ENCODE assay signal across 10 mouse cellular contexts in the genomic region with DNA sequence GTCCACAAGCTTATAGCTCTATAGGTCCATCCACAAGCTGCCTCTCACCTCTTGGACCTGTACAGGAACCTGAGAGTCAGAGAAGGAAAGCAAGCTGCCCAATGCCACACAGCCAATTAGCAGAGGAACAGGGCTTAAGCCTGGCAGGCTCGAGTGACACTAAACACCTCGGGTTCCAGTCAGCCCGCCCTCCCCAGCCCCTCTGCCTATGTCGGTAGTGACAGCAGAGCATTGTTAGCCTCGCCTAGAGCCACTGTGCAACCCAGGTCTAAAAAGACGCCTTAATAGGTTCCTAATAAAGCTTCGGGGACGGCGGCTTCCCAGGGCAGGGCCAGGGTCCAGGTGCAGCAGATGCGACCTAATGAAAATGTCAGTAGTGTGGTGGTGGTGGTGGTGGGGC.
A peak's percentile ranks its signal among the peaks of the same experiment; 100 is the strongest.
DNase-seq lines count a peak whose midpoint lies in the region; ATAC-seq and TF ChIP-seq lines count a peak whose summit lies in the region.
"Had no signal": no experiment of that assay in that cellular context is flagged by ENCODE, and none has a peak within 500 bp of the region (broad histone marks: within the 10 kb centered on the region; RNA-seq: fewer than 3 reads in every experiment).

No protein-coding gene starts in this region.

- H3K9me3 ChIP-seq in lung, embryonic 14.5 days (ENCODE audit: low read depth, low read length), result no peaks in the 10 kb centered on the region
- no peaks in the 10 kb centered on the region for H3K9me3 ChIP-seq in forebrain, postnatal 0 days (ENCODE audit: low read length)
- no peaks in the 10 kb centered on the region for H3K9me3 ChIP-seq in limb, embryonic 13.5 days
- H3K9me3 ChIP-seq: embryonic facial prominence, embryonic 15.5 days had no signal

- no peak overlapping the region for H3K4me3 ChIP-seq in lung, embryonic 14.5 days (ENCODE audit: low read depth, low read length)
- no peak overlapping the region for H3K4me3 ChIP-seq in forebrain, postnatal 0 days (ENCODE audit: low read depth, low read length)
- H3K4me3 ChIP-seq in limb, embryonic 13.5 days, result no peak overlapping the region
- no peak overlapping the region for H3K4me3 ChIP-seq in left cerebral cortex, adult 2 months
- H3K4me3 ChIP-seq: embryonic facial prominence, embryonic 15.5 days had no signal

- H3K36me3 ChIP-seq in lung, embryonic 14.5 days (ENCODE audit: insufficient read depth), result no peaks in the 10 kb centered on the region
- H3K36me3 ChIP-seq in forebrain, postnatal 0 days (ENCODE audit: insufficient read depth), result no peaks in the 10 kb centered on the region
- no peaks in the 10 kb centered on the region for H3K36me3 ChIP-seq in limb, embryonic 13.5 days
- H3K36me3 ChIP-seq: embryonic facial prominence, embryonic 15.5 days had no signal

- H3K27ac ChIP-seq in lung, embryonic 14.5 days (ENCODE audit: low read depth), result peak overlapping the region; percentile 100; the same call in 1 of the 2 replicates
- no peak overlapping the region; the same call in 1 of the 2 replicates for H3K27ac ChIP-seq in forebrain, postnatal 0 days (ENCODE audit: low read depth, low read length)
- H3K27ac ChIP-seq in limb, embryonic 13.5 days, result 0 out of 2 replicates have a peak overlapping the region, but pooled peaks have one; percentile 98
- no peak overlapping the region for H3K27ac ChIP-seq in left cerebral cortex, adult 2 months

- 54% methylated on average over 10 of the region's 10 CpGs for WGBS in lung, embryonic 14.5 days
- WGBS in forebrain, postnatal 0 days, result 23% methylated on average over 10 of the region's 10 CpGs
- 19% methylated on average over 10 of the region's 10 CpGs for WGBS in limb, embryonic 13.5 days

- no peak for TF ChIP-seq CTCF in lung, embryonic 14.5 days (IDR thresholded peaks at IDR 0.05; ENCODE audit: low read depth)
- TF ChIP-seq CTCF in forebrain, postnatal 0 days (IDR thresholded peaks at IDR 0.05; ENCODE audit: low read depth), result no peak
- TF ChIP-seq CTCF in left cerebral cortex, adult 2 months (IDR thresholded peaks at IDR 0.05), result no peak

- no peak for ATAC-seq in lung, embryonic 14.5 days (ENCODE audit: insufficient read depth)
- ATAC-seq in forebrain, postnatal 0 days, result no peak
- ATAC-seq in limb, embryonic 13.5 days (ENCODE audit: low FRiP score, low read depth), result no peak
- no peak for ATAC-seq in monocyte, adult 5-6 weeks (replicated peaks; ENCODE audit: insufficient number of reproducible peaks, low FRiP score, low TSS enrichment, poor library complexity, severe bottlenecking)
- no peak for ATAC-seq in granulocyte monocyte progenitor cell, adult 5-6 weeks (replicated peaks; ENCODE audit: poor library complexity, severe bottlenecking)
- ATAC-seq: liver, postnatal 0 days had no signal

- intact Hi-C loops in left cerebral cortex, adult 2 months (cut with DNase I), result loop anchor here (5.0 kb wide), 1 partner anchor 131 kb away; no protein-coding TSS in a partner anchor

- H3K4me2 ChIP-seq in lung, embryonic 14.5 days, result no peak overlapping the region
- no peak overlapping the region for H3K4me2 ChIP-seq in forebrain, postnatal 0 days (ENCODE audit: low read depth)
- no peak overlapping the region for H3K4me2 ChIP-seq in limb, embryonic 13.5 days (replicated peaks)
- H3K4me2 ChIP-seq: embryonic facial prominence, embryonic 15.5 days had no signal

- peaks cover 45% of the 10 kb centered on the region for H3K4me1 ChIP-seq in lung, embryonic 14.5 days (ENCODE audit: insufficient read depth)
- H3K4me1 ChIP-seq in forebrain, postnatal 0 days (ENCODE audit: insufficient read depth), result peaks cover 40% of the 10 kb centered on the region
- peaks cover 63% of the 10 kb centered on the region for H3K4me1 ChIP-seq in limb, embryonic 13.5 days

- 0 out of 2 replicates have a peak overlapping the region, but pooled peaks have one; percentile 17 for H3K9ac ChIP-seq in lung, embryonic 14.5 days
- 0 out of 2 replicates have a peak overlapping the region, but pooled peaks have one; percentile 31 for H3K9ac ChIP-seq in forebrain, postnatal 0 days
- no peak overlapping the region for H3K9ac ChIP-seq in limb, embryonic 13.5 days
- H3K9ac ChIP-seq: embryonic facial prominence, embryonic 15.5 days; liver, postnatal 0 days had no signal

- no peak for DNase-seq in lung, embryonic 14.5 days
- no peak for DNase-seq in lung, postnatal 36 days
- no peak for DNase-seq in forebrain, postnatal 0 days
- no peak for DNase-seq in left cerebral cortex, adult 2 months (ENCODE audit: extremely low spot score in 1 of 2, low spot score in 2 of 2)
- DNase-seq: liver, postnatal 0 days; right cerebral cortex, postnatal 14 days had no signal

- H3K27me3 ChIP-seq in lung, embryonic 14.5 days (ENCODE audit: insufficient read depth, low read length), result no peaks in the 10 kb centered on the region
- H3K27me3 ChIP-seq in forebrain, postnatal 0 days (ENCODE audit: insufficient read depth, low read length), result no peaks in the 10 kb centered on the region
- no peaks in the 10 kb centered on the region for H3K27me3 ChIP-seq in limb, embryonic 13.5 days
- H3K27me3 ChIP-seq: embryonic facial prominence, embryonic 15.5 days had no signal

Comparison
In these comparisons a context has a peak if more than half of its experiments do, and no peak if none do; other contexts are left out.
1. H3K27ac ChIP-seq: peak in lung, embryonic 14.5 days (single experiment) and limb, embryonic 13.5 days (single experiment); none in forebrain, postnatal 0 days (single experiment) and left cerebral cortex, adult 2 months (single experiment).